Mouse (Mus musculus): ENCODE results near the gene Dync2h1. TPM values are rescaled to one million over a fixed set of nuclear protein-coding genes. Genes with fewer than 3 reads are reported as not detected.
A peak's percentile ranks its signal among the peaks of the same experiment; 100 is the strongest.

The Dync2h1 gene
- polyA plus RNA-seq, 1 experiment = 1.8 TPM

GRCm38 (mm10) chr9:7176618-7177610, 7.3 kb downstream of the Dync2h1 start:
- no peak for TF ChIP-seq POLR2A (IDR thresholded peaks at IDR 0.05; ENCODE audit: low read depth, low read length)
- TF ChIP-seq CTCF (conservative IDR thresholded peaks at IDR 0.05; ENCODE audit: insufficient read depth, insufficient read length, low read depth, low read length) = no peak
- Histone ChIP-seq H3K27me3 (replicated peaks; ENCODE audit: control insufficient read depth, insufficient read depth, low read length) (no peaks in the 10 kb centered on the region), H3K36me3 (ENCODE audit: control insufficient read depth, insufficient read depth, low read length) (no peaks in the 10 kb centered on the region), H3K4me1 (ENCODE audit: control insufficient read depth, insufficient read depth, low read length) (no peaks in the 10 kb centered on the region; the same call in 1 of the 2 replicates), H3K27ac (ENCODE audit: insufficient read depth, low read depth, low read length) (0 out of 2 replicates have a peak overlapping the region, but pooled peaks have one; percentile 1), H3K4me3 (ENCODE audit: insufficient read depth, low read depth, low read length) (peak overlapping the region; percentile 78)
- 11% methylated on average over 41 of the region's 41 CpGs for WGBS
- DNase-seq = peak; percentile 97

- H3K36me3 ChIP-seq (ENCODE audit: control insufficient read depth, insufficient read depth, low read length) = no peaks in the 10 kb centered on the region
- 55% methylated on average over 1 of the region's 1 CpGs for WGBS
- no peaks in the 10 kb centered on the region for H3K27me3 ChIP-seq (replicated peaks; ENCODE audit: control insufficient read depth, insufficient read depth, low read length)
- DNase-seq = peak; percentile 69
- no peak for TF ChIP-seq CTCF (conservative IDR thresholded peaks at IDR 0.05; ENCODE audit: insufficient read depth, insufficient read length, low read depth, low read length)
- no peaks in the 10 kb centered on the region; the same call in 1 of the 2 replicates for H3K4me1 ChIP-seq (ENCODE audit: control insufficient read depth, insufficient read depth, low read length)
- no peak overlapping the region for H3K4me3 ChIP-seq (ENCODE audit: insufficient read depth, low read depth, low read length)
- no peak overlapping the region for H3K27ac ChIP-seq (ENCODE audit: insufficient read depth, low read depth, low read length)
Measured at GRCm38 (mm10) chr9:7173756-7174155, 10.5 kb downstream of the Dync2h1 start.

- no peaks in the 10 kb centered on the region for H3K27me3 ChIP-seq (replicated peaks; ENCODE audit: control insufficient read depth, insufficient read depth, low read length)
- H3K4me3 ChIP-seq (ENCODE audit: insufficient read depth, low read depth, low read length) = no peak overlapping the region
- H3K4me1 ChIP-seq (ENCODE audit: control insufficient read depth, insufficient read depth, low read length) = no peaks in the 10 kb centered on the region
- no peak for DNase-seq
- 91% methylated on average over 6 of the region's 6 CpGs for WGBS
- no peak overlapping the region for H3K27ac ChIP-seq (ENCODE audit: insufficient read depth, low read depth, low read length)
- TF ChIP-seq CTCF (conservative IDR thresholded peaks at IDR 0.05; ENCODE audit: insufficient read depth, insufficient read length, low read depth, low read length) (no peak), POLR2A (IDR thresholded peaks at IDR 0.05; ENCODE audit: low read depth, low read length) (no peak)
- H3K36me3 ChIP-seq (ENCODE audit: control insufficient read depth, insufficient read depth, low read length) = peaks cover 2% of the 10 kb centered on the region; the same call in 1 of the 2 replicates
Measured at GRCm38 (mm10) chr9:7167339-7167998, 16.8 kb downstream of the Dync2h1 start.

- WGBS = 97% methylated on average over 5 of the region's 5 CpGs
- Histone ChIP-seq H3K4me1 (ENCODE audit: control insufficient read depth, insufficient read depth, low read length) (no peaks in the 10 kb centered on the region), H3K36me3 (ENCODE audit: control insufficient read depth, insufficient read depth, low read length) (0 out of 2 replicates have a peak, but pooled peaks cover 2% of the 10 kb centered on the region), H3K27ac (ENCODE audit: insufficient read depth, low read depth, low read length) (no peak overlapping the region), H3K4me3 (ENCODE audit: insufficient read depth, low read depth, low read length) (no peak overlapping the region), H3K27me3 (replicated peaks; ENCODE audit: control insufficient read depth, insufficient read depth, low read length) (no peaks in the 10 kb centered on the region)
- TF ChIP-seq CTCF (conservative IDR thresholded peaks at IDR 0.05; ENCODE audit: insufficient read depth, insufficient read length, low read depth, low read length) = no peak
- no peak for TF ChIP-seq POLR2A (IDR thresholded peaks at IDR 0.05; ENCODE audit: low read depth, low read length)
- no peak for DNase-seq
Measured at GRCm38 (mm10) chr9:7160688-7161087, 23.6 kb downstream of the Dync2h1 start.

GRCm38 (mm10) chr9:7159718-7160117, 24.5 kb downstream of the Dync2h1 start:
- Histone ChIP-seq H3K27me3 (replicated peaks; ENCODE audit: control insufficient read depth, insufficient read depth, low read length) (no peaks in the 10 kb centered on the region), H3K4me3 (ENCODE audit: insufficient read depth, low read depth, low read length) (no peak overlapping the region), H3K36me3 (ENCODE audit: control insufficient read depth, insufficient read depth, low read length) (no peaks in the 10 kb centered on the region; the same call in 1 of the 2 replicates), H3K4me1 (ENCODE audit: control insufficient read depth, insufficient read depth, low read length) (no peaks in the 10 kb centered on the region), H3K27ac (ENCODE audit: insufficient read depth, low read depth, low read length) (no peak overlapping the region)
- TF ChIP-seq CTCF (conservative IDR thresholded peaks at IDR 0.05; ENCODE audit: insufficient read depth, insufficient read length, low read depth, low read length) (no peak), POLR2A (IDR thresholded peaks at IDR 0.05; ENCODE audit: low read depth, low read length) (no peak)
- no peak for DNase-seq
- WGBS = 77% methylated on average over 3 of the region's 3 CpGs

- Histone ChIP-seq H3K4me1 (ENCODE audit: control insufficient read depth, insufficient read depth, low read length) (no peaks in the 10 kb centered on the region), H3K27me3 (replicated peaks; ENCODE audit: control insufficient read depth, insufficient read depth, low read length) (no peaks in the 10 kb centered on the region), H3K27ac (ENCODE audit: insufficient read depth, low read depth, low read length) (no peak overlapping the region), H3K4me3 (ENCODE audit: insufficient read depth, low read depth, low read length) (no peak overlapping the region), H3K36me3 (ENCODE audit: control insufficient read depth, insufficient read depth, low read length) (peaks cover 2% of the 10 kb centered on the region)
- WGBS = 93% methylated on average over 7 of the region's 7 CpGs
- TF ChIP-seq POLR2A (IDR thresholded peaks at IDR 0.05; ENCODE audit: low read depth, low read length) (no peak), CTCF (conservative IDR thresholded peaks at IDR 0.05; ENCODE audit: insufficient read depth, insufficient read length, low read depth, low read length) (no peak)
- no peak for DNase-seq
Measured at GRCm38 (mm10) chr9:7158605-7159004, 25.6 kb downstream of the Dync2h1 start.

- 97% methylated on average over 2 of the region's 2 CpGs for WGBS
- no peak overlapping the region for H3K27ac ChIP-seq (ENCODE audit: insufficient read depth, low read depth, low read length)
- no peak for TF ChIP-seq POLR2A (IDR thresholded peaks at IDR 0.05; ENCODE audit: low read depth, low read length)
- TF ChIP-seq CTCF (conservative IDR thresholded peaks at IDR 0.05; ENCODE audit: insufficient read depth, insufficient read length, low read depth, low read length) = no peak
- no peak overlapping the region for H3K4me3 ChIP-seq (ENCODE audit: insufficient read depth, low read depth, low read length)
- H3K4me1 ChIP-seq (ENCODE audit: control insufficient read depth, insufficient read depth, low read length) = no peaks in the 10 kb centered on the region
- H3K36me3 ChIP-seq (ENCODE audit: control insufficient read depth, insufficient read depth, low read length) = peaks cover 2% of the 10 kb centered on the region
- no peaks in the 10 kb centered on the region for H3K27me3 ChIP-seq (replicated peaks; ENCODE audit: control insufficient read depth, insufficient read depth, low read length)
- no peak for DNase-seq
Measured at GRCm38 (mm10) chr9:7154391-7154790, 29.9 kb downstream of the Dync2h1 start.
